Mouse (Mus musculus) ES-Bruce4 (cell line): Measurements from ENCODE around the gene Snx12.

Experiments used
- EP300 ChIP-seq: IDR thresholded peaks from 2 replicates; pipeline ENCODE4 v1.6.1; 2011; ENCODE audit warnings: low read depth, low read length; ENCODE audit not compliant: insufficient read depth
- POLR2A ChIP-seq: IDR thresholded peaks from one replicate; pipeline ENCODE4 v1.8.1; 2011; ENCODE audit warnings: low read length; ENCODE audit not compliant: insufficient read depth

DNA sequence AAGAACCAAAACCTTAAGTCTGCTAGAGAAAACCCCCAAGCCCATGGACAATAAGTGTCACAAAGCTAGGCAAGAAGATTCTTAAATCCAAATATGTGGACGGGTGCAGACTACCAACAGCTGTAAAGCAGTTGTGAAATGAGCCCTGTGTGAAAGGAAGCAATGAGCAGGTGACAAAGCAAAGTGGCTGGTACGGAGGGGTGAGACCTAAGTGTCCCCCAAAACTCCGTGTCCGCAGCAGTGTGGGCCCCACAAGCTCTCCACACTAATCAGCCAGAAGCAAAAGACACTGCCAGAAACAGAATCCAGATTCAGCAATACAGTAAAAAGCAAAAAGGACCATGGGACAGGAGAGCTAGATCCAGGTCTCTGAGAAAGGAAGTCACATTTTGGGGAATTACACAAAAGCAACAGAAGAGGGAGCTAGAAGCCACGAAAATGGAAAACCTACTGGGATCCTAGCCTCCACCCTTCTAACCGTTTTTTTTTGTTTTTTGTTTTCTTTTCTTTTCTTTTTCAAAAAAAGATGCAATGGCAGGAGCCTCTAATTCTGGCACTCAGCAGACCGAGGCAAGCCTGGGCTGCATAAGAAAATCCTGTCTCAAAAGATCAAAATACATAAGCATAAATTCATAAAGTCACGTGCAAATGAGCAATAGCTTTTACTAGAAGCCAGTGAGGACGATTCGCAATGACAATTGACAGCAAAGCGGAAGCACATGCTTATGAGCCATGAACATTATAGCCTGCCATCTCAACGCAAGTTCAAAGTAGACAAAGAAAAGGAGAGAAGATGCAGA is 90.2 kb downstream of the Snx12 start:
- TF ChIP-seq POLR2A: no peak
- no peak for TF ChIP-seq EP300
